Mouse (Mus musculus) midbrain, embryonic 16.5 days (tissue): ENCODE results near the gene Kcnq1. TPM values are rescaled to one million over a fixed set of nuclear protein-coding genes. Genes with fewer than 3 reads are reported as not detected.

Source experiments
- ATAC-seq: fragments of 200-750 bp; cut with Nextera tagmentation; 2 replicates; pipeline ENCODE4 v1.8.0; 2017; ENCODE audit warnings: moderate TSS enrichment
- H3K27ac ChIP-seq: fragments of 300-500 bp; sonication (generic); 2 replicates; pipeline ENCODE4 v1.5.1; 2014; ENCODE audit warnings: mild to moderate bottlenecking, low read length, mixed read lengths
- H3K27me3 ChIP-seq: fragments of 300-500 bp; sonication (generic); 2 replicates; pipeline ENCODE4 v1.6.1; 2014; ENCODE audit warnings: low read depth, low read length, mixed read lengths; ENCODE audit not compliant: control insufficient read depth, insufficient read depth
- H3K36me3 ChIP-seq: fragments of 300-500 bp; sonication (generic); 2 replicates; pipeline ENCODE4 v1.6.1; 2014; ENCODE audit warnings: mild to moderate bottlenecking, low read length, moderate library complexity, mixed read lengths; ENCODE audit not compliant: control insufficient read depth, insufficient read depth
- H3K4me1 ChIP-seq: fragments of 300-500 bp; sonication (generic); 2 replicates; pipeline ENCODE4 v1.6.1; 2014; ENCODE audit warnings: mild to moderate bottlenecking, low read length, mixed read lengths; ENCODE audit not compliant: control insufficient read depth, insufficient read depth
- H3K4me2 ChIP-seq: fragments of 300-500 bp; sonication (generic); 2 replicates; pipeline ENCODE4 v1.6.1; 2014; ENCODE audit warnings: mild to moderate bottlenecking, low read length, mixed read lengths
- H3K4me3 ChIP-seq: fragments of 300-500 bp; sonication (generic); 2 replicates; pipeline ENCODE4 v1.5.1; 2014; ENCODE audit warnings: low read depth, mild to moderate bottlenecking, low read length, moderate library complexity, mixed read lengths
- H3K9ac ChIP-seq: fragments of 300-500 bp; sonication (generic); 2 replicates; pipeline ENCODE4 v1.6.1; 2014; ENCODE audit warnings: low read depth, low read length, mixed read lengths
- H3K9me3 ChIP-seq: fragments of 300-500 bp; sonication (generic); replicated peaks from 2 replicates; pipeline ENCODE4 v1.6.1; 2014; ENCODE audit warnings: mild to moderate bottlenecking, low read length, mixed read lengths; ENCODE audit not compliant: control insufficient read depth, poor library complexity, severe bottlenecking
- WGBS: fragments of 180-500 bp; shearing (Covaris S2); extraction: QIAGEN DNeasy Blood & Tissue Kit; methylation state at CpG from one replicate; pipeline ENCODE4 v1.1.7; 2014; 5-methylcytosine and 5-hydroxymethylcytosine counted together
- polyA plus RNA-seq: library from polyadenylated mRNA; unstranded; fragments of >200 nt; fragmentation: Nextera tagmentation; extraction: Ambion mirVana; gene quantifications from 2 replicates; pipeline ENCODE4 v1.2.1, GENCODE M21; 2015

Gene Kcnq1
- polyA plus RNA-seq, 1 experiment from 2014 or later = 1.1 TPM

DNA sequence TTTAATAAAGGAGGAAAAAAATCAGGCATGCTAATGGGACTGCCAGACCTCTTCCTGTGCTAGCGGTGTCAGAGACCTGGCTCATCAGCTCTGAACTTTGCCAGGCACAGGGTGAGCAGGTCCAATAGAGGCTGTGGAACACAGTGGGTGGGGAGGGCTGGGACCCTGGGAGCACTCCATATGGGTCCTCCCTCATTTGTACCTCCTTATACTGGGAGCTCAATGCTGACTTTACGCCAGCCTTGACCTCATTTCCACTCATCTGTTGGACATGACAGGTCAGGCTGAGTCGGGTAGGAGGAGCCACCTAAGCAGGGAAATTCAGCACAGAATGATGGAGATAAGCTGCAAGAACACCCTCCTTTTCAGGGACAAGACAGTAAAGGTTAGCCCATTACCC lies 38.3 kb upstream of the Kcnq1 start:
- H3K4me3 ChIP-seq = no peak overlapping the region; the same call in 1 of the 2 replicates
- peaks cover 37% of the 10 kb centered on the region for H3K36me3 ChIP-seq
- H3K4me1 ChIP-seq = peaks cover 22% of the 10 kb centered on the region
- no peaks in the 10 kb centered on the region for H3K9me3 ChIP-seq
- WGBS = 88% methylated on average over 3 of the region's 3 CpGs
- peak overlapping the region; percentile 73 for H3K4me2 ChIP-seq
- peak overlapping the region; percentile 69; the same call in 1 of the 2 replicates for H3K9ac ChIP-seq
- H3K27me3 ChIP-seq = no peaks in the 10 kb centered on the region
- no peak for ATAC-seq
- H3K27ac ChIP-seq = peak overlapping the region; percentile 93

DNA sequence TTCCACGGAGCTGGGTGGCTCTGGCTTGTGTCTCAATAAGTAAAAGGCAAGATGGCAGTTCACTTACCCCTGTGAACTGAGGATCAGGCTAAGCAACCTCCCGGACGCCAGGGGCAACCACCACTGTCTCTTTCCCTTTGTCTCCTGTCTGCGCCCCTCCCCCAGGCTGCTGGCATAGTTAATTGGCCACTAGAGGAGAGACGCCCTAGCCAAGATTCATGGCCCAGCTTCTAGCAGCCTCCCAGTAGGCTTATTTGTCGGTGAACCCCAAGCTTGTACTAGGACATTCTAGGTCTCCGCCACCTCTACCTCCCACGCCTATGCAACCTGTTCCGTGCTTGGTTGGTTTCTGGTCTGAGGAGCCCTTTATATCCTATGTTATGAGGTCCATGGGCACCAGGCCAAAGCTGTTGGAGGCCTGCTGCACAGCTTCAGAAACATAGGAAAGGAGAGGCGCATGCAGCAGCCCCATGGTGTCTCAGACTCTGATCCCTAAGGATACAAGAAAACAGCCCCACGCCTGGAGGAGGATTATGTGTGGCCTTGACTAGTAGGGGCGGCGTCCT lies 37.8 kb upstream of the Kcnq1 start:
- peak overlapping the region; percentile 93 for H3K27ac ChIP-seq
- peaks cover 22% of the 10 kb centered on the region for H3K4me1 ChIP-seq
- peak overlapping the region; percentile 84 for H3K4me3 ChIP-seq
- peak overlapping the region; percentile 73 for H3K4me2 ChIP-seq
- ATAC-seq = no peak
- H3K9me3 ChIP-seq = no peaks in the 10 kb centered on the region
- no peaks in the 10 kb centered on the region for H3K27me3 ChIP-seq
- 38% methylated on average over 13 of the region's 13 CpGs for WGBS
- peak overlapping the region; percentile 69 for H3K9ac ChIP-seq
- peaks cover 36% of the 10 kb centered on the region for H3K36me3 ChIP-seq

GRCm38 (mm10) chr7:143068882-143069591 lies 37.1 kb upstream of the Kcnq1 start, which contains the start of gene Tssc4:
Gene Tssc4 (plus strand): TSS chr7:143069249.
- Histone ChIP-seq H3K36me3 (peaks cover 30% of the 10 kb centered on the region), H3K4me3 (peak within 1 kb of the TSS; percentile 84), H3K4me2 (peak within 1 kb of the TSS; percentile 99), H3K27ac (peak within 1 kb of the TSS; percentile 93), H3K4me1 (peaks cover 20% of the 10 kb centered on the region), H3K27me3 (no peaks in the 10 kb centered on the region), H3K9me3 (no peaks in the 10 kb centered on the region), H3K9ac (peak within 1 kb of the TSS; percentile 93)
- ATAC-seq = peak; percentile 98
- under 1% methylated on average over 51 of the region's 51 CpGs for WGBS

DNA sequence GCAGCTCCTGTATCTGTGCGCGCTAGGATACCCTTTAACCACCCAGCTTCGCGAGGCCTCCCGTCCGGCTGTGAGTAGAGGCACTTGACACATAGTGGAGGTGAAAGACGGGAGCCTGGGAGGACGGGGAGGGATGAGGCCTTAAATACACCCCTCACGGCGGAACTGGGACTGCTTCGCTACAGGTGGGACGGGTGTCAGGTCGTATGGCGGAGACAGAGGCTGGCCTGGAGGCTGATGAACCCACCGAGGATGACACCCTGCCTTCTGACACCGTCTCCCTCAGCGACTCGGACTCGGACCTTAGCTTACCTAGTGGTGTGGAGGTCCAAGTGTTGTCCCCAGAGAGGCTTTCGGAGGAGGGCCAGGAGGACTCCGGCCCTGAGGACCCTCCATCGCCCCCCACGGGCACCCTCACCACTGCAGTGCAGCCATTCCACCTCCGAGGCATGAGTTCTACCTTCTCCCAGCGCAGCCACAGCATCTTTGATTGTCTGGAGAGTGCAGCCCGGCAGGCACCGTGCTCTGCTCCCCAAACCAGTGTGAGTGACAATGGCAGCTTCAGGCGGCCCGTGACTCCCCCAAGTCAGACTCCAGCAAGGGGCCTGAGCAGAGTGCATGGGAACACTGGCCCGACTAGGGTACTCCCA lies 36.3 kb upstream of the Kcnq1 start:
- Histone ChIP-seq H3K36me3 (peaks cover 27% of the 10 kb centered on the region), H3K9me3 (no peaks in the 10 kb centered on the region), H3K4me2 (peak overlapping the region; percentile 99), H3K9ac (peak overlapping the region; percentile 93), H3K27me3 (no peaks in the 10 kb centered on the region), H3K4me3 (peak overlapping the region; percentile 84), H3K27ac (peak overlapping the region; percentile 85), H3K4me1 (peaks cover 20% of the 10 kb centered on the region)
- ATAC-seq = no peak
- WGBS = 14% methylated on average over 30 of the region's 30 CpGs

DNA sequence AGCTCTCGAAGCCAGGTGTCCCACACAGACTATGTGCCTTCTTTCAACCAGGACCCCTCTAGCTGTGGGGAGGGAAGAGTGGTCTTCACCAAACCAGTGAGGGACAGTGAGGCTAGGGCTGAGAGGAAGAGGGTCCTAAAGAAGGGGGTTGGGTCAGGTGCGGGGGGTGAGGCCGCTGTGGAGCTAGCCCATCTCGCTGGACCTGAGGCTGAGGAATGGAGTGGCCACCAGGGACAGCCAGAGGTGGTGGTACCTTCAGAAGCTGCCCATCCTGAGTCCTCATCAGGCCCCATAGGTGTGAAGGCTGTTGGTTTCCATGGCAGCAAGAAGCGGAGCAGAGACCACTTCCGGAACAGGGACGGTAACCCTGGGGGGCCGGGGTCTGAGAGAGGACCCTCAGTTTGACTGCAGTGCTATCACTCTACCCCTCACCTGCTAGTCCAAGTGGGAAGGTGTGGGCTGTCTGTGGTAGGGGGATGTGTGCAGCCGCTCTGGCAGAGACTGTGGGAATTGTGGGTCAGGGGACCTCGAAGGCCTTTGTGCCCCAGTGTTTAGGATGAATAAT lies 35.6 kb upstream of the Kcnq1 start:
- Histone ChIP-seq H3K4me2 (peak overlapping the region; percentile 99), H3K9ac (peak overlapping the region; percentile 93), H3K4me1 (peaks cover 20% of the 10 kb centered on the region), H3K4me3 (peak overlapping the region; percentile 84), H3K27me3 (no peaks in the 10 kb centered on the region), H3K9me3 (no peaks in the 10 kb centered on the region), H3K36me3 (peaks cover 21% of the 10 kb centered on the region), H3K27ac (no peak overlapping the region)
- ATAC-seq = no peak
- WGBS = 89% methylated on average over 10 of the region's 10 CpGs

DNA sequence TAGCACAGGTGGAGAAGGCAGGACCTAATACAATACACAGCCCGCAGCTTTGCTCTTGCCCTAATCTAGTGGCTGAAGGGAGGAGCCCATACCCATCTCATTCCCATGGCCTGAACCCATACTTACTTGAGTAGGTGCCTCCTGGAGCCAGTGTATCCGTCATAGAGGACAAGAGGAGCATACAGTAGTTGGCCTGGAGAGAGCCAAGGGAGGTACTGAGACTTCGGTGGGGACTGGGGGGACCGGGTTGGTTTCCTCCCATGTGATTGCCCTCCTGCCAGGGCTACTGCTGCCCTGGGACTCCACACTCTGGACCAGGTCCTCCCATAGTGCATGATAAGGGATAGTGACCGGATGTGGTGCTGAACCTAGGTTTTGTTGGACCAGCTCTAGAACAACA lies 33.6 kb upstream of the Kcnq1 start:
- 87% methylated on average over 5 of the region's 5 CpGs for WGBS
- peaks cover 3% of the 10 kb centered on the region; the same call in 1 of the 2 replicates for H3K36me3 ChIP-seq

GRCm38 (mm10) chr7:143073086-143073485 lies 33.1 kb upstream of the Kcnq1 start:
- Histone ChIP-seq H3K4me3 (no peak overlapping the region), H3K27ac (no peak overlapping the region), H3K4me1 (peaks cover 16% of the 10 kb centered on the region), H3K27me3 (no peaks in the 10 kb centered on the region), H3K9me3 (no peaks in the 10 kb centered on the region), H3K9ac (no peak overlapping the region), H3K4me2 (no peak overlapping the region), H3K36me3 (no peaks in the 10 kb centered on the region)
- ATAC-seq = no peak
- WGBS = 73% methylated on average over 1 of the region's 1 CpGs

More for the DNA sequence above, 33.6 kb upstream of the Kcnq1 start:
- Histone ChIP-seq H3K4me3 (no peak overlapping the region), H3K27ac (no peak overlapping the region), H3K4me2 (no peak overlapping the region), H3K9ac (no peak overlapping the region), H3K27me3 (no peaks in the 10 kb centered on the region), H3K4me1 (peaks cover 20% of the 10 kb centered on the region), H3K9me3 (no peaks in the 10 kb centered on the region)
- no peak for ATAC-seq

DNA sequence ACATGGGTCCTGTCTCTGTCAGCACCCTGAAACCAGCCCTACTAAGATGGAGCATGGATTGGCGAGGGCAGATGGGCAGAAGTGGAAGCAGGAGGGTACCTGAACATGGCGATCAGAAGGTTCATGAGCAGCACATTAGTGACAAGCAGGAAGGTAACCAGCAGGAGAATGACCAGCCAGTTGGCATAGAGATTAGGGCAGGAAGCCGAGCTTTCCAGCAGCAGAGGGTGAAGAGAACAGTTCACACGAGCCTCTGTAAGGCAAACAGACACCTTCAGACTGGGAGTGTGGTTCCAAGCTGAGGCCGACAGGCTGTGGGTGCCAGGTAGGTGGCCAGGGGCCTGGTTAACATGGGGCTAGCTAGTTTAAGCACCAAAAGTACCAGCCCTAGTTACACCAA lies 30.8 kb upstream of the Kcnq1 start:
- Histone ChIP-seq H3K4me3 (no peak overlapping the region), H3K9ac (no peak overlapping the region), H3K36me3 (no peaks in the 10 kb centered on the region), H3K4me2 (no peak overlapping the region), H3K27ac (no peak overlapping the region), H3K27me3 (no peaks in the 10 kb centered on the region), H3K9me3 (no peaks in the 10 kb centered on the region), H3K4me1 (peaks cover 6% of the 10 kb centered on the region)
- no peak for ATAC-seq
- 80% methylated on average over 5 of the region's 5 CpGs for WGBS
